Mouse (Mus musculus): Measurements from ENCODE around the gene Adora3.

GRCm38 (mm10) chr3:105891141-105891540 is 20.5 kb downstream of the Adora3 start:
- TF ChIP-seq CTCF (IDR thresholded peaks at IDR 0.05; ENCODE audit: insufficient read depth, low read length) (no peak), POLR2A (IDR thresholded peaks at IDR 0.05; ENCODE audit: borderline replicate concordance, extremely low read depth, low read depth, low read length) (no peak)
